In the genomic region with DNA sequence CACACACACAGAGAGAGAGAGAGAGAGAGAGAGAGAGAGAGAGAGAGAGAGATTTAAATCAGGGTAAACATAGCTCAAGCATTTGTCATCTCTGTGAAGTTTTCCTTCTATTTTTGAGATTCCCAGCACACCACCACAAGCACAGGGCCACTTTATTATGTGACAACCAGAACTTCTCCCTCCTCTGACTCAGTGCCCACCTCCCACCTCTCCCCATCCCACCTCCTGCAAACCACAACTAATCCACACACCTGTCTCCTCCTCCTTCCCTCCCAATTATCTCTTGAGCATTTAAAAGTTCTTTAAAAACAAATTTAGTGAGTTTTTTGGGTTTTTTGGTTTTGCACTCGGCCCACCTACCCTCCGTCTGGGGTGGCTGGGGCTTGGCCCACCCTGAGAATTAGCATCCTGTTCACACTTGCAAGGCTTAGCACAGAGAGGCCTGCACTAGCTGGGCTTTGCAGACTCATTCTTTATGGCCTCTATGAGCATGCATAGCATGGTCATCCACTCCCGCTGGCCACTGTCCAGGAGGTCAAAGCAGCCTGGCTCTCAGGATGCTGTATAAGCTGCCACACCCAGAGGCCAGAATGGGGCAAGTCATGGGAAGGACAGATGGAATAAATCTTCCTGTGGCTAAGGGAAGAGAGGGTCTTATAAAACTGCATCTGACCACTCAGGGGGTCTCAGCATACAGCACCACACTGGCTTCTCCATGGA, we compare ENCODE assay signal across 17 mouse cellular contexts.
"Had no signal": no experiment of that assay in that cellular context is flagged by ENCODE, and none has a peak within 500 bp of the region (broad histone marks: within the 10 kb centered on the region; RNA-seq: fewer than 3 reads in every experiment).

No protein-coding gene starts in this region.

- H3K4me2 ChIP-seq: liver, embryonic 13.5 days; lung, embryonic 14.5 days; midbrain, embryonic 13.5 days; neural tube, embryonic 13.5 days had no signal

- H3K9ac ChIP-seq: liver, embryonic 13.5 days; lung, embryonic 14.5 days; midbrain, embryonic 13.5 days; neural tube, embryonic 13.5 days had no signal

- ATAC-seq: inflammation-experienced regulatory T-cells, adult 6 months; intestine, embryonic 16.5 days; lung, postnatal 0 days; midbrain, embryonic 13.5 days; midbrain, embryonic 16.5 days had no signal

- H3K27ac ChIP-seq: kidney, postnatal 0 days; liver, embryonic 13.5 days; midbrain, embryonic 10.5 days; midbrain, embryonic 13.5 days; neural tube, embryonic 13.5 days had no signal

- DNase-seq: kidney, adult 8-10 months; layer of hippocampus, postnatal 36 days; liver, embryonic 13.5 days; lung, embryonic 14.5 days; lung, postnatal 36 days; thymus, adult 18-20 months had no signal

- H3K36me3 ChIP-seq: liver, embryonic 13.5 days; midbrain, embryonic 10.5 days; midbrain, embryonic 13.5 days; neural tube, embryonic 13.5 days had no signal

- H3K4me3 ChIP-seq: left cerebral cortex, adult 2 months; liver, embryonic 13.5 days; megakaryocyte, embryonic 14.5 days; midbrain, embryonic 10.5 days; midbrain, embryonic 13.5 days; myocyte; neural tube, embryonic 13.5 days had no signal

- H3K27me3 ChIP-seq: neural tube, embryonic 13.5 days had no signal

- H3K9me3 ChIP-seq: liver, embryonic 13.5 days; midbrain, embryonic 10.5 days; midbrain, embryonic 13.5 days; neural tube, embryonic 13.5 days had no signal
